Mouse (Mus musculus) macrophage (primary cell): ENCODE data around the gene Acadsb. TPM values are rescaled to one million over a fixed set of nuclear protein-coding genes. Genes with fewer than 3 reads are reported as not detected.

Experiments used
- polyA plus RNA-seq: library from polyadenylated mRNA; stranded (reverse); fragments of 250-400 nt; gene quantifications from 3 replicates; pipeline ENCODE4 v1.2.4, GENCODE M21; 2018; ENCODE audit warnings: inconsistent platforms

Acadsb gene
- polyA plus RNA-seq, 1 experiment from 2014 or later, result 52.5 TPM

Other genes starting within 250 kb of the Acadsb start
- not detected in 3 replicates for gene 5430419D17Rik, start 236.2 kb upstream of the Acadsb start, polyA plus RNA-seq
- not detected in 3 replicates for gene Cuzd1, start 88.3 kb upstream of the Acadsb start, polyA plus RNA-seq
- gene Fam24b, start 81.1 kb upstream of the Acadsb start, polyA plus RNA-seq, result not detected in 3 replicates
- not detected in 3 replicates for gene Fam24a, start 76.7 kb upstream of the Acadsb start, polyA plus RNA-seq
- 2.7 to 8.3 TPM (median 8.1 TPM) in 3 replicates for gene 2310057M21Rik, start 47.8 kb upstream of the Acadsb start, polyA plus RNA-seq
- 10.7 to 21.0 TPM (median 14.8 TPM) in 3 replicates for gene Pstk, start 39.5 kb upstream of the Acadsb start, polyA plus RNA-seq
- gene Ikzf5, start 80 bp upstream of the Acadsb start, polyA plus RNA-seq, result 7.5 to 9.6 TPM (median 8.9 TPM) in 3 replicates
- gene Hmx3, start 132.3 kb downstream of the Acadsb start, polyA plus RNA-seq, result not detected in 3 replicates
- not detected in 3 replicates for gene Hmx2, start 138.2 kb downstream of the Acadsb start, polyA plus RNA-seq
- 36.6 to 51.4 TPM (median 42.7 TPM) in 3 replicates for gene Bub3, start 149.6 kb downstream of the Acadsb start, polyA plus RNA-seq